Comparison of ENCODE assay signal across 9 mouse cellular contexts in genomic region chr6:136989824-136990497, GRCm38 (mm10). TPM values are rescaled to one million over a fixed set of nuclear protein-coding genes. Genes with fewer than 3 reads are reported as not detected.
A peak's percentile ranks its signal among the peaks of the same experiment; 100 is the strongest.
DNase-seq lines count a peak whose midpoint lies in the region; ATAC-seq and TF ChIP-seq lines count a peak whose summit lies in the region.
"Had no signal": no experiment of that assay in that cellular context is flagged by ENCODE, and none has a peak within 500 bp of the region (broad histone marks: within the 10 kb centered on the region; RNA-seq: fewer than 3 reads in every experiment).

No protein-coding gene starts in this region.

- peak overlapping the region; percentile 47 for H3K4me2 ChIP-seq in kidney, postnatal 0 days (ENCODE audit: low read length)
- H3K4me2 ChIP-seq in liver, embryonic 14.5 days (ENCODE audit: low read depth) = no peak overlapping the region

- H3K4me3 ChIP-seq in kidney, postnatal 0 days (replicated peaks; ENCODE audit: low read depth, low read length) = no peak overlapping the region; the same call in 1 of the 2 replicates
- no peak overlapping the region for H3K4me3 ChIP-seq in liver, embryonic 14.5 days (ENCODE audit: insufficient read depth in 1 of 2, low read depth in 2 of 2, low read length in 2 of 2)

- peak; percentile 63 for DNase-seq in kidney, postnatal 0 days (ENCODE audit: low spot score)
- no peak for DNase-seq in kidney, adult 9 months
- peak; percentile 71 for DNase-seq in MEL-GATA-1-ER (ENCODE audit: extremely low read depth, low read depth)
- DNase-seq in liver, embryonic 14.5 days (ENCODE audit: low read depth in 3 of 3, low spot score in 3 of 3) = peak in 2 of 3 experiments; percentile 22 to 50
- no peak for DNase-seq in frontal cortex, postnatal 36 days (ENCODE audit: low spot score in 2 of 2)
- DNase-seq in adrenal gland, adult 18-20 months (ENCODE audit: low spot score in 2 of 2) = no peak
- no peak for DNase-seq in thymus, postnatal 4 days
- DNase-seq: gastrocnemius, postnatal 36 days had no signal

- H3K9me3 ChIP-seq in kidney, postnatal 0 days (replicated peaks; ENCODE audit: low read length) = no peaks in the 10 kb centered on the region
- H3K9me3 ChIP-seq in liver, embryonic 14.5 days (ENCODE audit: control insufficient read depth, low read length) = no peaks in the 10 kb centered on the region

- H3K27ac ChIP-seq in kidney, postnatal 0 days = no peak overlapping the region; the same call in 1 of the 2 replicates
- no peak overlapping the region for H3K27ac ChIP-seq in liver, embryonic 14.5 days

- no peaks in the 10 kb centered on the region for H3K4me1 ChIP-seq in kidney, postnatal 0 days (replicated peaks; ENCODE audit: insufficient read depth, low read length)
- H3K4me1 ChIP-seq in liver, embryonic 14.5 days (replicated peaks; ENCODE audit: control insufficient read depth in 2 of 2, insufficient read depth in 2 of 2, low read length in 1 of 2) = peaks cover 0 to 3% of the 10 kb centered on the region in 2 experiments; a peak in 1 of 4 replicates

- H3K36me3 ChIP-seq in kidney, postnatal 0 days (ENCODE audit: insufficient read depth, low read length) = no peaks in the 10 kb centered on the region
- H3K36me3 ChIP-seq in liver, embryonic 14.5 days (replicated peaks; ENCODE audit: control insufficient read depth, insufficient read depth, low read depth) = no peaks in the 10 kb centered on the region

- no peak overlapping the region for H3K9ac ChIP-seq in kidney, postnatal 0 days (ENCODE audit: low read depth, low read length)
- H3K9ac ChIP-seq in liver, embryonic 14.5 days (replicated peaks) = no peak overlapping the region

- no peak for TF ChIP-seq CTCF in kidney, postnatal 0 days (IDR thresholded peaks at IDR 0.05; ENCODE audit: low read depth)
- TF ChIP-seq CTCF in liver, embryonic 14.5 days (IDR thresholded peaks at IDR 0.05; ENCODE audit: low read depth) = no peak

- peak; percentile 67 for ATAC-seq in kidney, postnatal 0 days (replicated peaks; ENCODE audit: low FRiP score, low read depth)
- ATAC-seq in granulocyte monocyte progenitor cell, adult 5-6 weeks (replicated peaks; ENCODE audit: poor library complexity, severe bottlenecking) = peak; percentile 28; the same call in 1 of the 2 replicates
- no peak for ATAC-seq in liver, embryonic 14.5 days (ENCODE audit: insufficient read depth)

- 24% methylated on average over 11 of the region's 11 CpGs for WGBS in kidney, postnatal 0 days
- WGBS in liver, embryonic 14.5 days (ENCODE audit: insufficient replicate concordance) = 43% methylated on average over 11 of the region's 11 CpGs

- H3K27me3 ChIP-seq in kidney, postnatal 0 days (ENCODE audit: insufficient read depth, low read length) = no peaks in the 10 kb centered on the region
- H3K27me3 ChIP-seq in liver, embryonic 14.5 days (ENCODE audit: control insufficient read depth, insufficient read depth, low read length) = no peaks in the 10 kb centered on the region

- TF ChIP-seq EP300 in liver, embryonic 14.5 days (IDR thresholded peaks at IDR 0.05; ENCODE audit: low read depth) = no peak

RNA-seq across cellular contexts. Expression of gene Arhgdib, which starts 48.3 kb away (rescaled TPM):
- 105 and 106 TPM in 2 replicates for polyA plus RNA-seq in kidney, postnatal 0 days (2015; fragmentation: Nextera tagmentation; extraction: Ambion mirVana)
- total RNA-seq in granulocyte monocyte progenitor cell, adult 5-6 weeks (2014; fragmentation: Nextera tagmentation) = 1,912 and 2,149 TPM in 2 replicates
- 1,225 and 1,275 TPM in 2 replicates for total RNA-seq in granulocyte monocyte progenitor cell, adult 5-6 weeks (2017)
- 79.4 and 84.5 TPM in 2 replicates for polyA plus RNA-seq in liver, embryonic 14.5 days (2012; rRNA removed)
- polyA plus RNA-seq in liver, embryonic 14.5 days (2014; fragmentation: Nextera tagmentation; extraction: Ambion mirVana) = 108 and 122 TPM in 2 replicates
- 10 to 100 TPM; 20.0 to 25.7 TPM for total RNA-seq in adrenal gland, adult 18-20 months (2021)

Comparison
In these comparisons a context has a peak if more than half of its experiments do, and no peak if none do; other contexts are left out.
1. DNase-seq: peak in kidney, postnatal 0 days (single experiment), MEL-GATA-1-ER (single experiment) and liver, embryonic 14.5 days (2 of 3); none in kidney, adult 9 months (single experiment), frontal cortex, postnatal 36 days (0 of 2), adrenal gland, adult 18-20 months (0 of 2) and thymus, postnatal 4 days (single experiment).
2. RNA of gene Arhgdib, which starts 48.3 kb away (total RNA-seq): 1,225 to 2,149 TPM in granulocyte monocyte progenitor cell, adult 5-6 weeks; 20.0 to 25.7 TPM in adrenal gland, adult 18-20 months; every median in the first group is over 10 times any median in the second.